Mouse (Mus musculus) heart, postnatal 25 days (tissue): ENCODE results near the gene Olfr786. TPM values are rescaled to one million over a fixed set of nuclear protein-coding genes. Genes with fewer than 3 reads are reported as not detected.

ENCODE experiments used
- DNase-seq: peaks from one replicate; pipeline ENCODE4 v3.0.0; 2022; ENCODE audit warnings: low spot score
- intact Hi-C: fragments of 180-260 bp; cut with DNase I; formaldehyde crosslinking; loops from one replicate; pipeline ENCODE4 v1.15.1; 2025
- total RNA-seq, 2 experiments: library from RNA; stranded (reverse); gene quantifications; 2 replicates each; pipeline ENCODE4 v1.2.3; 2021

Olfr786 gene
- not detected for total RNA-seq

DNA sequence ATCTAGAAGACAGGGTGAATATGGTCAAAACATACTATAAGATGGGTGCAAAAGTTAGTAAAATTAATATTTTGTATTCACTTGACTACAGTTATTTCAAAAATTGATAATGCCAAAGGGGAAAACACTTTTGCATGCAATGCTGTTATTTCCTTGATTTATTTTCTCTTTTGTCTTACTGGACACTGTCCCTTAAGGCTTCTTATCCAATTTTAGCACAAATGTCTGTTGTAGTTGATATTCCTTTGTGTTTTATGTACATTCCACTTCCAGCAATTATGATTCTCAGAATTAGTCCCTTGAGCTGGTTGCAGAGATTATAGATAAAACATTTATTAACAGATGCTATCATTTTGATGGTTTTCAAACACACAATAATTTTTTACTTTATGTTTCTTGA, at the start of gene Olfr786:
TSS of gene Olfr786 (plus strand) at position 301 of the 400 bp plus-strand sequence.
- intact Hi-C loops: no loop called here
- no peak for DNase-seq

DNA sequence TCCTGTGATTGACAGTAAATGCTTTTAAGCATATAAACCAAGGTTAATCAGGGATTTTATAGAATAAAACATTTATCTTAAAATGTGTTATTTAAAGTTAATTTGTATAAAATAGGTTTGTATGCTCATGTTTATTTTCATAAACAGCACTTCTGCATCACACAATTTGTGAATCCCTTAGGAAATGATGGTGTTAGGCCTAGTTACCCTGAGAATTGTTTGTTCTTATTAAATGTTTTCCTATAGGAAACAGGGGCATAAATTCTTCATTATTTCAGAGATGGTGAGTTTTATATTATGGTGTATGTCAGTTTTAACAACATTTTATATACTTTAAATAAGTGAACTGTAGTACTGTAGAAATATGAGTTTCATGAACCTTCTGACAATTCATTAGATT, 43.3 kb upstream of the Olfr786 start, which contains the start of gene Olfr784:
TSS of gene Olfr784 (plus strand) at position 301 of the 400 bp plus-strand sequence.
- intact Hi-C loops: no loop called here
- no peak for DNase-seq

DNA sequence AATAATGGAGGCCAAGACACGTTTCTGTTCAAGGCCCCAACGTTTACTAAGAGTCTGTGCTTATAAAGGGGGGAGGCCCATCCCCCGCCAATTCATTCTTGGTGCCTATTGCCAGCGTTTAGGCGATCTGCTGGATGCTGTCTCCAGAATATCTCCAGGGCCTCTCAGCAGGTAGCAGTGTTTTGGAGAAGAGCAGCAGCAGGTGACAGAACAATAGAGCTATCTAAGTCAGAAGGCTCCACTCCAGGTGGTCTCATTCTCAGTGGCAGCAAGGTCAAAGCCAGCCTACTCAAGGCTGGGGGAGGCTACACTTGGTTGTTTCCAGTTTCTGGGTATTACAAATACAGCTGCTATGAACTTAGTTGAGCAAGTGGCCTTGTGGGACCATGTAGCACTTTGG, 26.2 kb upstream of the Olfr786 start:
- no peak for DNase-seq
- intact Hi-C loops: no loop called here

DNA sequence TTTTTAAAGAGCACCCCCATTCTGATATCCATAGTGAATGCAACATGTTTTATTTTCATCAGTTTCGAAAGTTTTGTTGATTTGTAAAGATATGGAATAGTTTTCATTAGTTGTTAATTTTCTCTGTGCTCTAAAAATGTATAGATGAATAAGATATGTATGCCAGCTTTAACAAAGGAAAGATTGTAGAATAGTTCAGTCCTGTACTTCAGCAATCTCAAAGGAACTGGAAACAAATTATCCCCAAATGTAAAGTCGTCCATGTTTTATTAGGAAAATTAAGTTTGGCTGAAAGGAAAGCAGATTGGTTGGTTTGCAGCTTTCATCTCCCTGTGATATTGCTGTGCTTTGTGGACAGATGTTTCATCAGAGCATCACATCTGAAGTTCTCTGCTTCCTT, 22.0 kb upstream of the Olfr786 start, which contains the start of gene Olfr785:
TSS of gene Olfr785 (plus strand) at position 301 of the 400 bp plus-strand sequence.
- intact Hi-C loops: no loop called here
- no peak for DNase-seq

DNA sequence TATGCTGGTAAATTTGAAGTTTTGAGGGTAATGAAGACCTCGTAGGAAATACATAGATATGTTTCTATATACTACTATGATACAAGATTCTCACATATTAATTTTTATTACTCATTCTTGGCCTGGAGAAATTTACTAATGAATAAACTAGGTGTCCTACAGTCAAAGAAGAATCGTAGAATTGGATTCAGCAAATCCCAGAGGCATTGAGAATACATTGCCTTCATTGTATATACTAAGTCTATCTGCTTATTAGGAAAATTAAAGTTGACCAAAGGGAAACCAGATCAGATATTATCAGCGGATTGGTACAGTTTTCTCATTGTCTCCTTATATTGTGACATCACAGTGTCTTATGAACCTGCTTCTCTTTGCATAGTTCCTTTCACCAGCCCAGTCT, 34.5 kb downstream of the Olfr786 start, which contains the start of gene Olfr787:
TSS of gene Olfr787 (plus strand) at position 301 of the 400 bp plus-strand sequence.
- DNase-seq: no peak
- intact Hi-C loops: no loop called here

DNA sequence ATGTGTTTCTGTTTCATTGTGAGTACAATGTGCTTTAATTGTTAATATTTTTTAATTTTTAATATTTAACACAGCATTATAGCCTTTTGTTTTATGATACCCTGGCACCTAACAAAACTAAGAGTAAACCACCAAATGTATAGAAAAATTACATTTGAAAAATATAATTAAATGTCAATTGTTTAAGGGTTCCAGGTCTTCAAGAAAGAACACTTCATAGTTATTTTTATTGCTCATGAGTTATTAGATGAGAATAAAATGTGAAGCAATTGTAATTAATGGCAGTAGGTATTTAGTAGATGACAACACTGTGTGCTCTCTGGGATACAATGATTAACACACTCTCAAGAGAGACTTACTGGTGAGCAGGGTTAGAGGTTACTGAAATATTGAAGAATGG, 43.6 kb downstream of the Olfr786 start, which contains the start of gene Olfr788:
TSS of gene Olfr788 (plus strand) at position 301 of the 400 bp plus-strand sequence.
- no peak for DNase-seq
- intact Hi-C loops: no loop called here

DNA sequence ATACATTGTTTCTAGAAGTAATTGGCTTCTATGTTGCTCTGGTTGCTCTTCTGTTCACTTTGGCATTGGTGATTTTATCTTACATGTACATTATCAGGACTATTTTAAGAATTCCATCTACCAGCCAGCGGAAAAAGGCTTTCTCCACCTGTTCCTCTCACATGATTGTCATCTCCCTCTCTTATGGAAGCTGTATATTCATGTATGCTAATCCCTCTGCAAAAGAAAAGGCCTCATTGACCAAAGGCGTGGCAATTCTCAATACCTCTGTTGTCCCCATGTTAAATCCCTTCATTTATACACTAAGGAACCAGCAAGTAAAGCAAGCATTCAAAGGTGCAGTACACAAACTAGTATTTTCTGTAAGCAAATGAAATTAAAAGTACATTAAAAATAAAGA, 46.1 kb downstream of the Olfr786 start:
- intact Hi-C loops: no loop called here
- no peak for DNase-seq

DNA sequence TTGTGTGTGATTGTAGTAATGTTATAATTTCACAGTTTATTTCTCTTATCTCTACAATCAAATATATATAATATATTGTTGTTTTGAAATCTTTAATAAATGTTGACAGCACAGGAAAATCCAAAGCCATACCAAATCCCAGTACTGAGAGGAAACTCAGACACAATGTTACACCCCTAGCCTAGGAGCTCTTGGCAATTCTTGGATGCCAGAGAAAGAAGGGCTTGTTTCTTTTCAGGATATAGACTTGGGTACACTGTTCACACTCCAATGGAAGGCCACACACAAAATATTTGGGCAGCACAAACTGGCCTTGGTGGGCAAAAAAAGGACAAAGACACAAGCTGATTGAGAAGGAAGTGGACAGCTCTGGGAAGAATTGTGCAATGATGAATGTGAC, 46.6 kb downstream of the Olfr786 start:
- intact Hi-C loops: no loop called here
- no peak for DNase-seq

DNA sequence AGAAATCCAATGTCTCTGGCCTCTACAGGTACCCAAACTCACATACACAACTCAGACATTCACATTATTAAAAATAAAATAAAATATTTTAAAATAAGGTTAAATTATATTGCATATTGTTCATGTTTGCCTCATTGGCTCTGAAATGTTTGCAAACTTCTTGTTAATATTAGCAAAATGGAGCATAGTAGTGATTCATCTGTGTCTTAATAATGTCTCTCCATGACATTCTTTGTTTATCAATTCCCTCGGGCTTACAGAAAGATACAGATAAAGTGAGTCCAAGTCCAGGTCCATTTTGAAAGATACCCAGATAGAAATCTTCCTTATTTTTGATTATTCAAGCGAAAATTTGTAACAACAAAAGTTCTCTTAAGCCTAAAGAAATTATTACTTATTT, 57.3 kb downstream of the Olfr786 start, which contains the start of gene Olfr789:
TSS of gene Olfr789 (plus strand) at position 301 of the 400 bp plus-strand sequence.
- no peak for DNase-seq
- intact Hi-C loops: no loop called here

Other genes with a start within 250 kb of the Olfr786 start
- gene Olfr772, start 249.4 kb upstream of the Olfr786 start, total RNA-seq: not detected
- gene Olfr773, start 239.9 kb upstream of the Olfr786 start, total RNA-seq: not detected
- gene Olfr774, start 191.1 kb upstream of the Olfr786 start, total RNA-seq: not detected
- gene Olfr775, start 178.9 kb upstream of the Olfr786 start, total RNA-seq: not detected
- not detected for gene Olfr776, start 168.2 kb upstream of the Olfr786 start, total RNA-seq
- gene Olfr777, start 155.8 kb upstream of the Olfr786 start, total RNA-seq: not detected
- gene Olfr780, start 109.2 kb upstream of the Olfr786 start, total RNA-seq: not detected
- not detected for gene Olfr781, start 98.5 kb upstream of the Olfr786 start, total RNA-seq
- gene Olfr782, start 78.5 kb upstream of the Olfr786 start, total RNA-seq: not detected
- gene Olfr784, start 43.2 kb upstream of the Olfr786 start, total RNA-seq: not detected
- not detected for gene Olfr785, start 21.9 kb upstream of the Olfr786 start, total RNA-seq
- gene Olfr787, start 34.6 kb downstream of the Olfr786 start, total RNA-seq: not detected
- gene Olfr788, start 43.7 kb downstream of the Olfr786 start, total RNA-seq: not detected
- gene Olfr789, start 57.4 kb downstream of the Olfr786 start, total RNA-seq: not detected
- not detected for gene Olfr790, start 71.2 kb downstream of the Olfr786 start, total RNA-seq
- not detected for gene Olfr791, start 94.5 kb downstream of the Olfr786 start, total RNA-seq
- not detected for gene Olfr792, start 111.9 kb downstream of the Olfr786 start, total RNA-seq
- not detected for gene Olfr794, start 140.3 kb downstream of the Olfr786 start, total RNA-seq
- gene Olfr796, start 185.3 kb downstream of the Olfr786 start, total RNA-seq: not detected
- gene Olfr798, start 200.6 kb downstream of the Olfr786 start, total RNA-seq: not detected
- gene Olfr799, start 210.2 kb downstream of the Olfr786 start, total RNA-seq: not detected
- not detected for gene Olfr800, start 230.4 kb downstream of the Olfr786 start, total RNA-seq
- gene Olfr801, start 246.6 kb downstream of the Olfr786 start, total RNA-seq: not detected